11 mouse cellular contexts compared by ENCODE assay signal in the genomic region with DNA sequence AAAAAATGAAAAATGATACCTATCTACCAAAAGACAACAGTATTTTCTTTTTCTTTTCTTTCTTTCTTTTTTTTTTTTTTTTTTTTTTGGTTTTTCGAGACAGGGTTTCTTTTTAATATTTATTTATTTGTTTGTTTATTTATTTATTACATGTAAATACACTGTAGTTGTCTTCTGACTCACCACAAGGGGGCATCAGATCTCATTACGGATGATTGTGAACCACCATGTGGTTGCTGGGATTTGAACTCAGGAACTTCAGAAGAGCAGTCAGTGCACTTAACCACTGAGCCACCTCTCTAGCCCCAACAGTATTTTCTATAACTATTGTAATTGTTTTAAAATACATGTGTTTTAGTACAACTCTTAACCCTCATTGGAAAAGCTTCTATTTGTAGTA. TPM values are rescaled to one million over a fixed set of nuclear protein-coding genes. Genes with fewer than 3 reads are reported as not detected.
DNase-seq lines count a peak whose midpoint lies in the region; ATAC-seq and TF ChIP-seq lines count a peak whose summit lies in the region.
"Not testable (repeated sequence)": the region's sequence is repeated elsewhere in the genome, so short reads cannot be mapped to it uniquely, and the experiment has no call there.
"Had no signal": no experiment of that assay in that cellular context is flagged by ENCODE, and none has a peak within 500 bp of the region (broad histone marks: within the 10 kb centered on the region; RNA-seq: fewer than 3 reads in every experiment).

No protein-coding gene starts in this region.

- not testable (repeated sequence) for H3K9ac ChIP-seq in forebrain, embryonic 14.5 days (ENCODE audit: low read length); liver, postnatal 0 days (replicated peaks)

- 0 out of 2 replicates have a peak, but pooled peaks have one; percentile 4 for TF ChIP-seq CTCF in brain, embryonic 14.5 days (IDR thresholded peaks at IDR 0.05; ENCODE audit: borderline replicate concordance, extremely low read depth, insufficient read depth, insufficient read length)
- peak; percentile 49 for TF ChIP-seq CTCF in liver, postnatal 0 days (IDR thresholded peaks at IDR 0.05; ENCODE audit: low read depth)

- not testable (repeated sequence) for H3K27ac ChIP-seq in forebrain, embryonic 14.5 days (ENCODE audit: low read depth, low read length); liver, postnatal 0 days (ENCODE audit: low read depth)

- WGBS in forebrain, embryonic 14.5 days, result 82% methylated on average over 2 of the region's 2 CpGs
- WGBS in liver, postnatal 0 days (ENCODE audit: insufficient replicate concordance), result 78% methylated on average over 2 of the region's 2 CpGs

- not testable (repeated sequence) for TF ChIP-seq EP300 in liver, postnatal 0 days (IDR thresholded peaks at IDR 0.05; ENCODE audit: low read depth)

- H3K36me3 ChIP-seq in forebrain, embryonic 14.5 days (ENCODE audit: control insufficient read depth, insufficient read depth, low read length); liver, postnatal 0 days (replicated peaks; ENCODE audit: insufficient read depth, low read length): not testable (repeated sequence)

- DNase-seq in B cell, adult 2 months, result peak; percentile 37 to 46
- peak; percentile 24 for DNase-seq in NIH3T3 (ENCODE audit: low read depth)
- DNase-seq in brain, embryonic 14.5 days (ENCODE audit: low read depth), result peak; percentile 3
- DNase-seq in forebrain, embryonic 14.5 days (ENCODE audit: low spot score), result peak; percentile 5
- peak; percentile 14 for DNase-seq in kidney, adult 9 months
- not testable (repeated sequence) for DNase-seq in liver, postnatal 0 days
- DNase-seq in naive thymus-derived CD4-positive, alpha-beta T cell, adult 2 months (ENCODE audit: low read depth), result peak; percentile 34
- peak; percentile 14 for DNase-seq in thymus, postnatal 4 days

- not testable (repeated sequence) for H3K4me3 ChIP-seq in forebrain, embryonic 14.5 days (ENCODE audit: low read depth, low read length); liver, postnatal 0 days (ENCODE audit: low read depth, low read length)

- H3K4me1 ChIP-seq in forebrain, embryonic 14.5 days (ENCODE audit: control insufficient read depth, insufficient read depth, low read length); liver, postnatal 0 days (ENCODE audit: insufficient read depth): not testable (repeated sequence)

- H3K27me3 ChIP-seq in forebrain, embryonic 14.5 days (replicated peaks; ENCODE audit: control insufficient read depth, insufficient read depth, low read length); liver, postnatal 0 days (ENCODE audit: insufficient read depth, low read length): not testable (repeated sequence)

- not testable (repeated sequence) for TF ChIP-seq POLR2A in brain, embryonic 14.5 days (IDR thresholded peaks at IDR 0.05; ENCODE audit: borderline replicate concordance, extremely low read depth, insufficient read depth, insufficient read length, poor library complexity, severe bottlenecking)

- not testable (repeated sequence) for H3K9me3 ChIP-seq in forebrain, embryonic 14.5 days (replicated peaks; ENCODE audit: control insufficient read depth, low read length); liver, postnatal 0 days (ENCODE audit: low read length)

- not testable (repeated sequence) for H3K4me2 ChIP-seq in forebrain, embryonic 14.5 days (ENCODE audit: low read length); liver, postnatal 0 days (ENCODE audit: low read depth, low read length)

- not testable (repeated sequence) for ATAC-seq in forebrain, embryonic 14.5 days; liver, postnatal 0 days

RNA-seq across cellular contexts. Expression of gene Vinac1, which starts 39.1 kb away (rescaled TPM):
- polyA plus RNA-seq in brain, embryonic 14.5 days (2012; rRNA removed), result 0.78 and 0.90 TPM in 2 replicates
- 0.28 and 0.42 TPM in 2 replicates for polyA plus RNA-seq in forebrain, embryonic 14.5 days (2014; fragmentation: Nextera tagmentation; extraction: Ambion mirVana)
- polyA plus RNA-seq in liver, postnatal 0 days (2015; fragmentation: Nextera tagmentation; extraction: Ambion mirVana), result not detected in 2 replicates
- polyA plus RNA-seq: heart, postnatal 0 days; kidney, embryonic 16.5 days; limb, embryonic 10.5 days had no signal

RNA-seq across cellular contexts. Expression of gene Gm10762, which starts 41.3 kb away (rescaled TPM):
- 18.4 and 18.5 TPM in 2 replicates for polyA plus RNA-seq in brain, embryonic 14.5 days (2012; rRNA removed)
- polyA plus RNA-seq in forebrain, embryonic 14.5 days (2014; fragmentation: Nextera tagmentation; extraction: Ambion mirVana), result 18.0 and 23.5 TPM in 2 replicates
- polyA plus RNA-seq in liver, postnatal 0 days (2015; fragmentation: Nextera tagmentation; extraction: Ambion mirVana), result 9.9 and 10.8 TPM in 2 replicates

RNA-seq across cellular contexts. Expression of gene Zc3h6, which starts 41.7 kb away (rescaled TPM):
- 2.4 and 4.0 TPM in 2 replicates for polyA plus RNA-seq in brain, embryonic 14.5 days (2012; rRNA removed)
- 4.3 and 4.6 TPM in 2 replicates for polyA plus RNA-seq in forebrain, embryonic 14.5 days (2014; fragmentation: Nextera tagmentation; extraction: Ambion mirVana)
- 0.97 and 1.2 TPM in 2 replicates for polyA plus RNA-seq in liver, postnatal 0 days (2015; fragmentation: Nextera tagmentation; extraction: Ambion mirVana)

RNA-seq across cellular contexts. Expression of gene Ttl, which starts 56.9 kb away (rescaled TPM):
- polyA plus RNA-seq in brain, embryonic 14.5 days (2012; rRNA removed), result 22.3 and 30.4 TPM in 2 replicates
- polyA plus RNA-seq in forebrain, embryonic 14.5 days (2014; fragmentation: Nextera tagmentation; extraction: Ambion mirVana), result 27.3 and 32.8 TPM in 2 replicates
- polyA plus RNA-seq in liver, postnatal 0 days (2015; fragmentation: Nextera tagmentation; extraction: Ambion mirVana), result 1.2 and 1.9 TPM in 2 replicates
